Mouse (Mus musculus): ENCODE data around the gene Zfp36. TPM values are rescaled to one million over a fixed set of nuclear protein-coding genes. Genes with fewer than 3 reads are reported as not detected.
A peak's percentile ranks its signal among the peaks of the same experiment; 100 is the strongest.
"Not testable (repeated sequence)": the region's sequence is repeated elsewhere in the genome, so short reads cannot be mapped to it uniquely, and the experiment has no call there.

Zfp36 gene
- polyA plus RNA-seq, 1 experiment from 2014 or later: 13.5 TPM

GRCm38 (mm10) chr7:28387384-28387783 lies 7.3 kb upstream of the Zfp36 start:
- H3K9me3 ChIP-seq (ENCODE audit: control insufficient read depth, low read length); H3K27me3 ChIP-seq (replicated peaks; ENCODE audit: control insufficient read depth, insufficient read depth, low read length); H3K4me3 ChIP-seq (ENCODE audit: low read depth, low read length); H3K4me2 ChIP-seq (ENCODE audit: low read depth, low read length); H3K9ac ChIP-seq (ENCODE audit: low read depth, low read length); ATAC-seq (ENCODE audit: low read depth); DNase-seq (ENCODE audit: low spot score); H3K27ac ChIP-seq (replicated peaks; ENCODE audit: low read depth, low read length): not testable (repeated sequence)
- peaks cover 14% of the 10 kb centered on the region for H3K4me1 ChIP-seq (ENCODE audit: control insufficient read depth, insufficient read depth, low read length)
- WGBS: 87% methylated on average over 7 of the region's 7 CpGs
- H3K36me3 ChIP-seq (ENCODE audit: control insufficient read depth, insufficient read depth, low read length): peaks cover 55% of the 10 kb centered on the region

GRCm38 (mm10) chr7:28386877-28387276 lies 6.8 kb upstream of the Zfp36 start:
- not testable (repeated sequence) for DNase-seq (ENCODE audit: low spot score); H3K4me3 ChIP-seq (ENCODE audit: low read depth, low read length); H3K27ac ChIP-seq (replicated peaks; ENCODE audit: low read depth, low read length); H3K4me2 ChIP-seq (ENCODE audit: low read depth, low read length); H3K9ac ChIP-seq (ENCODE audit: low read depth, low read length); H3K9me3 ChIP-seq (ENCODE audit: control insufficient read depth, low read length); ATAC-seq (ENCODE audit: low read depth); H3K27me3 ChIP-seq (replicated peaks; ENCODE audit: control insufficient read depth, insufficient read depth, low read length)
- WGBS: 69% methylated on average over 6 of the region's 6 CpGs
- Histone ChIP-seq H3K36me3 (ENCODE audit: control insufficient read depth, insufficient read depth, low read length) (peaks cover 55% of the 10 kb centered on the region), H3K4me1 (ENCODE audit: control insufficient read depth, insufficient read depth, low read length) (peaks cover 17% of the 10 kb centered on the region)

- Histone ChIP-seq H3K4me3 (ENCODE audit: low read depth, low read length) (no peak overlapping the region), H3K9me3 (ENCODE audit: control insufficient read depth, low read length) (no peaks in the 10 kb centered on the region), H3K4me1 (ENCODE audit: control insufficient read depth, insufficient read depth, low read length) (peaks cover 17% of the 10 kb centered on the region), H3K9ac (ENCODE audit: low read depth, low read length) (no peak overlapping the region), H3K36me3 (ENCODE audit: control insufficient read depth, insufficient read depth, low read length) (peaks cover 55% of the 10 kb centered on the region), H3K4me2 (ENCODE audit: low read depth, low read length) (no peak overlapping the region), H3K27ac (replicated peaks; ENCODE audit: low read depth, low read length) (peak overlapping the region; percentile 67), H3K27me3 (replicated peaks; ENCODE audit: control insufficient read depth, insufficient read depth, low read length) (no peaks in the 10 kb centered on the region)
- 4% methylated on average over 4 of the region's 4 CpGs for WGBS
- peak; percentile 92 for DNase-seq (ENCODE audit: low spot score)
- ATAC-seq (ENCODE audit: low read depth): peak; percentile 66
Measured at GRCm38 (mm10) chr7:28386462-28386861, 6.4 kb upstream of the Zfp36 start.

DNA sequence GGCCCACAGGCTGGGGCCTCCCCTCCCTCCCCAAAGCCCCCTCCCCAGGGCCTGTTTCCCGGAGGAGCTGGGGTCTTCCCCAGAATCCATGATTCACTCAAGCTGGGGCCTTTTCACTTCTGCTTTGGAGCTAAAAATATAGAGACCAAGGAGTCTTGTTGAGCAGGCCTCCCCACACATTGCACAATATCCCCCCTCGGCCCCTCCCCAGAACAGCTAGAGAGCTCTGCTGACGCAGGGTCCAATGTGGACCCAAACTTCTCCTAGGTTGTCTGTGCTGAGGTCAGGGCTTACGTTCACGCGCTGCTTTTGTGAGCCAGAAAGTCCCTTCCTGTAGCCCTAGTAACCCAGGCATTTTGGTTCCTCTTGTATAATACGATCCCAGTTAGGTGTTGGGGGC lies 6.0 kb upstream of the Zfp36 start:
- DNase-seq (ENCODE audit: low spot score): no peak
- Histone ChIP-seq H3K27me3 (replicated peaks; ENCODE audit: control insufficient read depth, insufficient read depth, low read length) (no peaks in the 10 kb centered on the region), H3K27ac (replicated peaks; ENCODE audit: low read depth, low read length) (peak overlapping the region; percentile 67), H3K36me3 (ENCODE audit: control insufficient read depth, insufficient read depth, low read length) (peaks cover 55% of the 10 kb centered on the region), H3K9ac (ENCODE audit: low read depth, low read length) (no peak overlapping the region), H3K4me3 (ENCODE audit: low read depth, low read length) (no peak overlapping the region), H3K9me3 (ENCODE audit: control insufficient read depth, low read length) (no peaks in the 10 kb centered on the region), H3K4me2 (ENCODE audit: low read depth, low read length) (no peak overlapping the region), H3K4me1 (ENCODE audit: control insufficient read depth, insufficient read depth, low read length) (peaks cover 20% of the 10 kb centered on the region)
- WGBS: 85% methylated on average over 7 of the region's 7 CpGs
- no peak for ATAC-seq (ENCODE audit: low read depth)

DNA sequence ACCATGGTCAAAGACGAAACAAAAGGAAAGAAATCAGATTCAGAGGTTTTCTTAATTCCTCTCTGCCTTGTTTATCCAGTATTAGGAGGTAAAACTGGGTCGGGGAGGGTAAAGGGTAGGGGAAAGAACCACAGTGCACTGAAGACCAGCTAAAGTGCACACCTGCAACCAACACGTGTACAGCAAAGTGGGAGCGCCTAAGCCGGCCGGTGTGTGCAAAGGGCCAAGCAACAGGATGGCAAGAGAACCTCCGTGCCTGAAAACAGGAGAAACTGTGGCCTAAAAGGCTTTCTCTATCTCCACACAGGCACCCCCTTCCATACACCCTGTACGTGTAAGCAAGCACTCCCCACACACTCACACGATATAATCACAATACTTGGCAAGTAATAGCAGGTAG lies 5.1 kb upstream of the Zfp36 start:
- Histone ChIP-seq H3K27me3 (replicated peaks; ENCODE audit: control insufficient read depth, insufficient read depth, low read length) (no peaks in the 10 kb centered on the region), H3K9me3 (ENCODE audit: control insufficient read depth, low read length) (no peaks in the 10 kb centered on the region), H3K4me1 (ENCODE audit: control insufficient read depth, insufficient read depth, low read length) (peaks cover 27% of the 10 kb centered on the region), H3K36me3 (ENCODE audit: control insufficient read depth, insufficient read depth, low read length) (peaks cover 47% of the 10 kb centered on the region), H3K4me2 (ENCODE audit: low read depth, low read length) (no peak overlapping the region), H3K4me3 (ENCODE audit: low read depth, low read length) (no peak overlapping the region), H3K9ac (ENCODE audit: low read depth, low read length) (no peak overlapping the region), H3K27ac (replicated peaks; ENCODE audit: low read depth, low read length) (no peak overlapping the region)
- WGBS: 90% methylated on average over 9 of the region's 9 CpGs
- no peak for DNase-seq (ENCODE audit: low spot score)
- ATAC-seq (ENCODE audit: low read depth): no peak

GRCm38 (mm10) chr7:28384162-28384561 lies 4.1 kb upstream of the Zfp36 start:
- DNase-seq (ENCODE audit: low spot score) (no peak), ATAC-seq (ENCODE audit: low read depth) (no peak)
- H3K27ac ChIP-seq (replicated peaks; ENCODE audit: low read depth, low read length): no peak overlapping the region
- H3K4me1 ChIP-seq (ENCODE audit: control insufficient read depth, insufficient read depth, low read length): peaks cover 36% of the 10 kb centered on the region
- H3K36me3 ChIP-seq (ENCODE audit: control insufficient read depth, insufficient read depth, low read length): peaks cover 37% of the 10 kb centered on the region
- WGBS: 82% methylated on average over 6 of the region's 6 CpGs
- H3K9me3 ChIP-seq (ENCODE audit: control insufficient read depth, low read length): no peaks in the 10 kb centered on the region
- H3K4me2 ChIP-seq (ENCODE audit: low read depth, low read length): no peak overlapping the region
- no peak overlapping the region for H3K9ac ChIP-seq (ENCODE audit: low read depth, low read length)
- no peak overlapping the region for H3K4me3 ChIP-seq (ENCODE audit: low read depth, low read length)
- no peaks in the 10 kb centered on the region for H3K27me3 ChIP-seq (replicated peaks; ENCODE audit: control insufficient read depth, insufficient read depth, low read length)

- H3K27me3 ChIP-seq (replicated peaks; ENCODE audit: control insufficient read depth, insufficient read depth, low read length): no peaks in the 10 kb centered on the region
- no peaks in the 10 kb centered on the region for H3K9me3 ChIP-seq (ENCODE audit: control insufficient read depth, low read length)
- no peak overlapping the region for H3K9ac ChIP-seq (ENCODE audit: low read depth, low read length)
- no peak for DNase-seq (ENCODE audit: low spot score)
- H3K27ac ChIP-seq (replicated peaks; ENCODE audit: low read depth, low read length): peak overlapping the region; percentile 99; the same call in 1 of the 2 replicates
- peaks cover 36% of the 10 kb centered on the region for H3K4me1 ChIP-seq (ENCODE audit: control insufficient read depth, insufficient read depth, low read length)
- WGBS: 75% methylated on average over 4 of the region's 4 CpGs
- no peak for ATAC-seq (ENCODE audit: low read depth)
- no peak overlapping the region for H3K4me2 ChIP-seq (ENCODE audit: low read depth, low read length)
- H3K36me3 ChIP-seq (ENCODE audit: control insufficient read depth, insufficient read depth, low read length): peaks cover 32% of the 10 kb centered on the region
- H3K4me3 ChIP-seq (ENCODE audit: low read depth, low read length): no peak overlapping the region
Measured at GRCm38 (mm10) chr7:28383606-28384005, 3.6 kb upstream of the Zfp36 start.

DNA sequence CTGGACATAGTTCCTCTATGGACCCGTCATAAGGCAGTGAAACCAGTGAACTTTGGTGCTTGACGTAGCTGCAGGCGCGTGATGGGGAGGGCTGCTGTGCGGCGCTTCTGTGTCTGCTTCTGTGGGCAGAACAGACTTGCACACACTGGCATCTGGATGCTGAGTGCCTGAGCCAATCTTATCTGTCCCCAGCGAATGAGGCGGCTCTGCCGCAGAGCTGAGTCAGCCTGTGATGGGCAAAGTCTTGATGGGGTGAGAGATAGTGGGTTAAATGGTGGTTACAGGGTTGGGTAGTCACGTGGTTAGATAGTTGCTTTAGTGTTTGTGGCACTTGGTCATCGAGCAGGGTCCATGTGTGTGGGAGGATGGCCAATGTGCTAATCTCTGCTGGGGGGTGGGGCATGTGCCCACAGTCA lies 2.9 kb upstream of the Zfp36 start:
- peak overlapping the region; percentile 99 for H3K27ac ChIP-seq (replicated peaks; ENCODE audit: low read depth, low read length)
- no peaks in the 10 kb centered on the region for H3K27me3 ChIP-seq (replicated peaks; ENCODE audit: control insufficient read depth, insufficient read depth, low read length)
- H3K9me3 ChIP-seq (ENCODE audit: control insufficient read depth, low read length): no peaks in the 10 kb centered on the region
- H3K4me2 ChIP-seq (ENCODE audit: low read depth, low read length): peak overlapping the region; percentile 96
- peaks cover 27% of the 10 kb centered on the region for H3K36me3 ChIP-seq (ENCODE audit: control insufficient read depth, insufficient read depth, low read length)
- DNase-seq (ENCODE audit: low spot score) (no peak), ATAC-seq (ENCODE audit: low read depth) (no peak)
- H3K9ac ChIP-seq (ENCODE audit: low read depth, low read length): 0 out of 2 replicates have a peak overlapping the region, but pooled peaks have one; percentile 9
- WGBS: 63% methylated on average over 11 of the region's 11 CpGs
- 0 out of 2 replicates have a peak overlapping the region, but pooled peaks have one; percentile 39 for H3K4me3 ChIP-seq (ENCODE audit: low read depth, low read length)
- peaks cover 40% of the 10 kb centered on the region for H3K4me1 ChIP-seq (ENCODE audit: control insufficient read depth, insufficient read depth, low read length)

DNA sequence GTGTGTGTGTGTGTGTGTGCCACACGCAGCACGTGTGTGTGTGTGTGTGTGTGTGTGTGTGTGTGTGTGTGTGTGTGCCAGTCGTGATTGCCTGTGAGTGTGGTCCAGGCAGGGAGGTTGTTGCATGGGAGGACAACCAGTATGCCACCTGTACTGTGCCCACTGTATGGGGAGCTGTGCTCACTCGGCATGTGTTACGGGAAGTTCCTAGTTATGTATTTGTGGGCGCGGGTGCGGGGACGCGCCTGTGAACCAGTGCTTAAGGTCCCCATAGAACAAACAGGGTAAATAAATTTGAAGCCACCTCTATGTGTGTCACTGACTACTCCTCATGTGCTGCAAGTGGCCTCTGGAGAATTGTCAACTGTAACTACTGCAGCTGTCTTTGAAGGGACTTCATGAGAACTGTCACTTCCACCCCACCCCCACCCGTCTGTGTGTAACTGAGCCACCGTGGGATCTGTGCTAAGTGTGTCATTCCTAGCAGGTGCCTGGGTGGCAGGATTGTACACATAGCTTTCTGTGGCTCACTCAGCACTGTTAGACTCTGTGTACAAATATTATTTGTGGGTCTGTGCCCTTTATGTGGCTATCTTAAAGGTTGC lies 2.4 kb upstream of the Zfp36 start:
- 15% methylated on average over 10 of the region's 12 CpGs for WGBS
- peak; percentile 6; the same call in 1 of the 2 replicates for ATAC-seq (ENCODE audit: low read depth)
- Histone ChIP-seq H3K9ac (ENCODE audit: low read depth, low read length) (peak overlapping the region; percentile 69), H3K27ac (replicated peaks; ENCODE audit: low read depth, low read length) (peak overlapping the region; percentile 99), H3K27me3 (replicated peaks; ENCODE audit: control insufficient read depth, insufficient read depth, low read length) (no peaks in the 10 kb centered on the region), H3K9me3 (ENCODE audit: control insufficient read depth, low read length) (no peaks in the 10 kb centered on the region), H3K4me1 (ENCODE audit: control insufficient read depth, insufficient read depth, low read length) (peaks cover 45% of the 10 kb centered on the region), H3K36me3 (ENCODE audit: control insufficient read depth, insufficient read depth, low read length) (peaks cover 27% of the 10 kb centered on the region), H3K4me3 (ENCODE audit: low read depth, low read length) (peak overlapping the region; percentile 39), H3K4me2 (ENCODE audit: low read depth, low read length) (peak overlapping the region; percentile 96)
- DNase-seq (ENCODE audit: low spot score): peak; percentile 62

Measured in embryonic facial prominence, embryonic 14.5 days (tissue).